Mouse (Mus musculus) megakaryocyte, embryonic 14.5 days (primary cell): ENCODE measurements around the gene Tmem52b.

Experiments
- FLI1 ChIP-seq: IDR thresholded peaks from 2 replicates; pipeline ENCODE4 v1.6.1; 2012; ENCODE audit warnings: low read length, inconsistent platforms, mixed read lengths
- GATA1 ChIP-seq: IDR thresholded peaks from 3 replicates; pipeline ENCODE4 v1.6.1; 2012; ENCODE audit warnings: mixed read lengths, low read length, inconsistent platforms, borderline replicate concordance

DNA sequence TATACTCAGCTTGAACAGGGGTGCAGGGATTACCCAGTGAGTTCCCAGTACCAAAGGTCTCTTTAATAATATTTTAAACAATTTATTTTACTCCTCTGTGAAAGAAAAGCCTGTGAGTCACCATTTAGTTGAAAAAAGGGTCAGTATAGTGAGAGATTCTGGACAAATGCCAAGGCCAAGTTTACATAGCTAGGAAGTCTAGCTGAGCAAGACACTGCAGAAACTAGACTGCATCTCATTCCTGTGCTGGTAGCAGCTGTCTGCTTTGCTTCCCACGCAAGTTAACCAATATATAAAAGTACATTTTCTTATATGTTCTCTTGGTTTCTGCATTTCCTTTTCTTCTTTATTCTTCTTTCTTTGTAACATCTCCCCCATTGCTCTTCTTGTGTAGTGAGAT, 1.1 kb downstream of the Tmem52b start:
- no peak for TF ChIP-seq GATA1
- TF ChIP-seq FLI1 = no peak
